Mouse (Mus musculus): ENCODE measurements around the gene Rai2. TPM values are rescaled to one million over a fixed set of nuclear protein-coding genes. Genes with fewer than 3 reads are reported as not detected.
"Not testable (repeated sequence)": the region's sequence is repeated elsewhere in the genome, so short reads cannot be mapped to it uniquely, and the experiment has no call there.

The Rai2 gene
- polyA plus RNA-seq, 1 experiment: 0.43 TPM

DNA sequence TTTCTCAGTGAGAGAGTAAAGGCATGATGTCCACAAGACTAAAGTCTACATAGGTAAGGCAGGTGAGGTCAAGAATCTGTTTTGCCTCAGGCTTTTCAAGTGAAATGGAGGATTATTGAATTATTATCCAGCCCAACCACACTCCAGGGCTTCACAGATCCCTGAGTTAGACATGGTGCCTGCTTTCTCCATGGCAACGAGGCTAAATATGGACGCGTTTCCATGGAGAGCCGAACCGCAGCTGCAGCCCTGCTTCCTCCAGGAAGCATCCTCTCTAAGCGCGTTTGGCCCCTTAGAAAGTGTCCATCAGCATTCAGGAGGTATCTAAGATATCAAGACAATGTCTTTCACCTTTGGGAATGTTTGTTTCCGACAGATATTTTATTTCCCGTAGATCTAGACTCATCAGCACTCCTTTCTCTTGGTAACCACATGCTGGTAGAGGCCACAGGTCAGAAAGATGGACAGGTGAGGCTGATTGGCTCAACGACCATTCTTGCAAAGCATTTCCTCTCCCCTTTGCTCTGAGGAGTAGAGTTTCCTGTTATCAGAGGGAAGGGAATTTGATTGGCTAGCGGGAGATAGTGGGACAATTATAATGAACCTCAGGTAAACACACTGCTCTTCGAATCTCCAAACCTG lies 59.6 kb downstream of the Rai2 start:
- TF ChIP-seq E2F4 (IDR thresholded peaks at IDR 0.05; ENCODE audit: insufficient read depth) (no peak), MAX (IDR thresholded peaks at IDR 0.05; ENCODE audit: low read depth) (no peak), CEBPB (IDR thresholded peaks at IDR 0.05; ENCODE audit: insufficient read depth, poor library complexity, severe bottlenecking) (no peak), SRF (IDR thresholded peaks at IDR 0.05; ENCODE audit: control insufficient read depth, insufficient read length, low read depth) (no peak), TCF3 (IDR thresholded peaks at IDR 0.05; ENCODE audit: insufficient read length, low read depth) (no peak), REST (IDR thresholded peaks at IDR 0.05; ENCODE audit: insufficient read depth, insufficient read length) (no peak), USF1 (IDR thresholded peaks at IDR 0.05; ENCODE audit: low read depth) (no peak), POLR2A (IDR thresholded peaks at IDR 0.05; ENCODE audit: insufficient read length, low read depth) (no peak), POLR2AphosphoS2 (IDR thresholded peaks at IDR 0.05; ENCODE audit: insufficient read length, low read depth) (no peak), MYOG (IDR thresholded peaks at IDR 0.05; ENCODE audit: control insufficient read depth in 1 of 3, insufficient read depth in 1 of 3, insufficient read length in 2 of 3, low read depth in 2 of 3) (no peak), TCF12 (IDR thresholded peaks at IDR 0.05; ENCODE audit: insufficient read depth, poor library complexity, severe bottlenecking) (no peak), MYOD1 (IDR thresholded peaks at IDR 0.05; ENCODE audit: control insufficient read depth in 1 of 3, insufficient read length in 2 of 3, low read depth in 2 of 3) (no peak)
- no peak overlapping the region for H3K4me2 ChIP-seq (ENCODE audit: low read depth)
- no peak overlapping the region for H3ac ChIP-seq (ENCODE audit: control insufficient read depth, insufficient read length)
- H3K79me2 ChIP-seq (ENCODE audit: control insufficient read depth, insufficient read depth): no peaks in the 10 kb centered on the region
- H3K36me3 ChIP-seq (ENCODE audit: control insufficient read depth, insufficient read depth): no peaks in the 10 kb centered on the region
- H3K4me3 ChIP-seq: no peak overlapping the region
- H3K27me3 ChIP-seq (ENCODE audit: control insufficient read depth, insufficient read depth, insufficient read length): no peaks in the 10 kb centered on the region

DNA sequence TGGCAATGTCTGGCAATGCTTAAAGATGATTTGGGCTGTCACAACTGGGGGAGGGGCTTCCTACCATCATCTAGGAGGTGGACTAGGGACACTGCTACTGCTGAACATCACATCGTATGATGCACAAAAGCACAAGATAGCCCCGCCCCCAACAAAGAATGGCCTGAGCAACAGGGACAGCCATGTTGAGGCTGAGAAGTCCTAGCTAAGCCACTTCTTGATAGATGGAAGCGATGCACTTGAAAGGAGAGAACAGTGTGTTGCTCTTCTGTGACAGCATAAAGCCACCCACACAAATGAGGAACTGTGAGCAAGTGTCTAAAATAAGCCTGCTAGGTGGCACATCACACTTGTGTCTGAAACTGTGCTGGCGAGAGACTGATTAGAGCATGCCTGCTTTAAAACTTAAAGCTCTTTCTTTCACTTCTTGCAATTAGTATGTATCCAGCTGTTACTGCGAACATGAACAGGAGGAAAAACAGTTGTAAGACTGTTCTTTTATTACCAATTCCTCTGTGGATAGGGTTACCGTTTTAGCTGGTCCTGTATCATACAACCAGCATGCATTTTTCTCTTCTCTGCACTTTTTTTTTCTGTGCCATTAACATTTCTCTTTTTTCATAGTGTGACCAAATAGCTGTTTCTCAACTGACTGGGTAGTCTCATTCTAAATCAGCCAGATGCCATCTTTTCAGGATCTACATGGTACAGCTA lies 63.6 kb downstream of the Rai2 start:
- Histone ChIP-seq H3ac (ENCODE audit: control insufficient read depth, insufficient read length) (no peak overlapping the region), H3K4me2 (ENCODE audit: low read depth) (no peak overlapping the region), H3K79me2 (ENCODE audit: control insufficient read depth, insufficient read depth) (no peaks in the 10 kb centered on the region), H3K4me3 (no peak overlapping the region), H3K36me3 (ENCODE audit: control insufficient read depth, insufficient read depth) (no peaks in the 10 kb centered on the region), H3K27me3 (ENCODE audit: control insufficient read depth, insufficient read depth, insufficient read length) (no peaks in the 10 kb centered on the region)
- TF ChIP-seq MYOG (IDR thresholded peaks at IDR 0.05; ENCODE audit: control insufficient read depth in 1 of 3, insufficient read depth in 1 of 3, insufficient read length in 2 of 3, low read depth in 2 of 3) (no peak), REST (IDR thresholded peaks at IDR 0.05; ENCODE audit: insufficient read depth, insufficient read length) (no peak), USF1 (IDR thresholded peaks at IDR 0.05; ENCODE audit: low read depth) (no peak), POLR2A (IDR thresholded peaks at IDR 0.05; ENCODE audit: insufficient read length, low read depth) (no peak), MAX (IDR thresholded peaks at IDR 0.05; ENCODE audit: low read depth) (no peak), TCF12 (IDR thresholded peaks at IDR 0.05; ENCODE audit: insufficient read depth, poor library complexity, severe bottlenecking) (no peak), MYOD1 (IDR thresholded peaks at IDR 0.05; ENCODE audit: control insufficient read depth in 1 of 3, insufficient read length in 2 of 3, low read depth in 2 of 3) (no peak), CEBPB (IDR thresholded peaks at IDR 0.05; ENCODE audit: insufficient read depth, poor library complexity, severe bottlenecking) (no peak), POLR2AphosphoS2 (IDR thresholded peaks at IDR 0.05; ENCODE audit: insufficient read length, low read depth) (no peak), TCF3 (IDR thresholded peaks at IDR 0.05; ENCODE audit: insufficient read length, low read depth) (no peak), SRF (IDR thresholded peaks at IDR 0.05; ENCODE audit: control insufficient read depth, insufficient read length, low read depth) (no peak)

DNA sequence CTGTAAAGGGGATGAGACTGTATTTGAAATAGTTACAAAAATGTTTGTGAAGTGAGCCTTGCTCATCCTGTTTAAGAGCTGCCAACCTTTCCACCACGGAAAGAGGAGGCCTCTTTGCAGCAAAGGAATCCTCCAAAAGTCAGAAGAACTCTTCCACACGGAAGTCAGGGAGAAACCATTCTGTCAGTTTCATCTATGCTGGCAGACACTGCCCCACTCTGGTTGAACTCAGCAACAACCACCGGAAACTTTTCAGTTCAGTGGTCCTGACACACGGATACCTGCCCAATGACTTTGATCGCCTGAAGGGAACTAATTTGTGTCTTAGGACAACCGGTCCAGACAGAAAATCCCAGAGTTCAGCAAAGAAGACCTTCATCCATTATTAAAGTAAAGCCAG lies 73.3 kb downstream of the Rai2 start:
- Histone ChIP-seq H3K79me2 (ENCODE audit: control insufficient read depth, insufficient read depth) (no peaks in the 10 kb centered on the region), H3K27me3 (ENCODE audit: control insufficient read depth, insufficient read depth, insufficient read length) (no peaks in the 10 kb centered on the region), H3K4me2 (ENCODE audit: low read depth) (no peak overlapping the region), H3ac (ENCODE audit: control insufficient read depth, insufficient read length) (no peak overlapping the region), H3K4me3 (no peak overlapping the region), H3K36me3 (ENCODE audit: control insufficient read depth, insufficient read depth) (no peaks in the 10 kb centered on the region)
- TF ChIP-seq MYOD1 (IDR thresholded peaks at IDR 0.05; ENCODE audit: control insufficient read depth in 1 of 3, insufficient read length in 2 of 3, low read depth in 2 of 3): no peak
- no peak for TF ChIP-seq REST (IDR thresholded peaks at IDR 0.05; ENCODE audit: insufficient read depth, insufficient read length)
- TF ChIP-seq CEBPB (IDR thresholded peaks at IDR 0.05; ENCODE audit: insufficient read depth, poor library complexity, severe bottlenecking): no peak
- no peak for TF ChIP-seq MAX (IDR thresholded peaks at IDR 0.05; ENCODE audit: low read depth)
- no peak for TF ChIP-seq SRF (IDR thresholded peaks at IDR 0.05; ENCODE audit: control insufficient read depth, insufficient read length, low read depth)
- no peak for TF ChIP-seq TCF12 (IDR thresholded peaks at IDR 0.05; ENCODE audit: insufficient read depth, poor library complexity, severe bottlenecking)
- no peak for TF ChIP-seq POLR2AphosphoS2 (IDR thresholded peaks at IDR 0.05; ENCODE audit: insufficient read length, low read depth)
- no peak for TF ChIP-seq USF1 (IDR thresholded peaks at IDR 0.05; ENCODE audit: low read depth)
- TF ChIP-seq E2F4 (IDR thresholded peaks at IDR 0.05; ENCODE audit: insufficient read depth): no peak
- no peak for TF ChIP-seq POLR2A (IDR thresholded peaks at IDR 0.05; ENCODE audit: insufficient read length, low read depth)
- no peak for TF ChIP-seq MYOG (IDR thresholded peaks at IDR 0.05; ENCODE audit: control insufficient read depth in 1 of 3, insufficient read depth in 1 of 3, insufficient read length in 2 of 3, low read depth in 2 of 3)
- no peak for TF ChIP-seq TCF3 (IDR thresholded peaks at IDR 0.05; ENCODE audit: insufficient read length, low read depth)

DNA sequence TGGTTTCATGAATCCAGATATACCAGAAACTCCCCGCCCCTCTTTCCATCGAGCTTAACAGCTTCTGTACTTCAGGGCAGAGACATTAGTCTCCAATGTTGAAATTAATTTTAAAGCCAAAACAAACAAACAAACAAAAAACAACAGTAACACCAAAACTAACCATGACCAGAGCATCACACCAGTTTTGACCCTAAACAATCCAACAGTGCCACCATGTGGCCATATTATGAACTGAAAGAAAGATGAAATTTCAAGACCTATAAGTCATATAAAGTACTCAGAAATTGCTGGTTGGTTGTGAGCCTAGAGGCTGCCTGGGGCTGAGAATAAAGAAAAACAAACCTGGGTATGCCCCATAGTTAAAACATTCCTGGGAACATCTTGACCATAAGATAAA lies 109.3 kb downstream of the Rai2 start:
- not testable (repeated sequence) for H3K4me2 ChIP-seq (ENCODE audit: low read depth); H3K4me3 ChIP-seq; H3K36me3 ChIP-seq (ENCODE audit: control insufficient read depth, insufficient read depth); H3K79me2 ChIP-seq (ENCODE audit: control insufficient read depth, insufficient read depth); H3ac ChIP-seq (ENCODE audit: control insufficient read depth, insufficient read length); H3K27me3 ChIP-seq (ENCODE audit: control insufficient read depth, insufficient read depth, insufficient read length)

All from myocyte (in vitro differentiated cells).